Mouse (Mus musculus) neural tube, embryonic 11.5 days (tissue): ENCODE measurements at regions not wholly inside any gene's neighbourhood (a gene's known extent, or its start where the extent isn't known, plus 50 kb on each side); places are given as distances from the start of the nearest gene placed in this dataset. TPM values are rescaled to one million over a fixed set of nuclear protein-coding genes. Genes with fewer than 3 reads are reported as not detected.

Experiments used
- ATAC-seq: fragments of 200-750 bp; cut with Nextera tagmentation; 2 replicates; pipeline ENCODE4 v1.8.0; 2017; ENCODE audit warnings: moderate number of reproducible peaks, mild to moderate bottlenecking, moderate TSS enrichment, moderate library complexity; ENCODE audit not compliant: insufficient read depth, low FRiP score, low TSS enrichment
- DNase-seq: peaks from one replicate; pipeline ENCODE4 v3.0.0-alpha.2; 2015; ENCODE audit warnings: low spot score
- H3K27ac ChIP-seq: fragments of 300-500 bp; sonication (generic); 2 replicates; pipeline ENCODE4 v1.5.1; 2014; ENCODE audit warnings: low read depth, mild to moderate bottlenecking, low read length
- H3K27me3 ChIP-seq: fragments of 300-500 bp; sonication (generic); 2 replicates; pipeline ENCODE4 v1.6.1; 2014; ENCODE audit warnings: mild to moderate bottlenecking, low read length, mixed read lengths; ENCODE audit not compliant: control insufficient read depth, insufficient read depth
- H3K36me3 ChIP-seq: fragments of 300-500 bp; sonication (generic); 2 replicates; pipeline ENCODE4 v1.6.1; 2014; ENCODE audit warnings: mild to moderate bottlenecking, low read length, moderate library complexity, mixed read lengths; ENCODE audit not compliant: control insufficient read depth, insufficient read depth
- H3K4me1 ChIP-seq: fragments of 300-500 bp; sonication (generic); 2 replicates; pipeline ENCODE4 v1.6.1; 2014; ENCODE audit warnings: low read length, mixed read lengths; ENCODE audit not compliant: control insufficient read depth, insufficient read depth
- H3K4me2 ChIP-seq: fragments of 300-500 bp; sonication (generic); 2 replicates; pipeline ENCODE4 v1.6.1; 2014; ENCODE audit warnings: low read depth, mild to moderate bottlenecking, moderate library complexity
- H3K4me3 ChIP-seq: fragments of 300-500 bp; sonication (generic); 2 replicates; pipeline ENCODE4 v1.5.1; 2014; ENCODE audit warnings: low read depth, low read length
- H3K9ac ChIP-seq: fragments of 300-500 bp; sonication (generic); 2 replicates; pipeline ENCODE4 v1.6.1; 2014; ENCODE audit warnings: mild to moderate bottlenecking, low read length
- H3K9me3 ChIP-seq: fragments of 300-500 bp; sonication (generic); 2 replicates; pipeline ENCODE4 v1.6.1; 2016; ENCODE audit warnings: low read length; ENCODE audit not compliant: control insufficient read depth
- WGBS: fragments of 180-500 bp; shearing (Covaris S2); extraction: QIAGEN DNeasy Blood & Tissue Kit; methylation state at CpG from one replicate; pipeline ENCODE4 v1.1.7; 2014; 5-methylcytosine and 5-hydroxymethylcytosine counted together
- microRNA-seq: library from miRNA; unstranded; fragments of <30 nt; microRNA quantifications from one replicate; pipeline ENCODE4, GENCODE M21; 2016

DNA sequence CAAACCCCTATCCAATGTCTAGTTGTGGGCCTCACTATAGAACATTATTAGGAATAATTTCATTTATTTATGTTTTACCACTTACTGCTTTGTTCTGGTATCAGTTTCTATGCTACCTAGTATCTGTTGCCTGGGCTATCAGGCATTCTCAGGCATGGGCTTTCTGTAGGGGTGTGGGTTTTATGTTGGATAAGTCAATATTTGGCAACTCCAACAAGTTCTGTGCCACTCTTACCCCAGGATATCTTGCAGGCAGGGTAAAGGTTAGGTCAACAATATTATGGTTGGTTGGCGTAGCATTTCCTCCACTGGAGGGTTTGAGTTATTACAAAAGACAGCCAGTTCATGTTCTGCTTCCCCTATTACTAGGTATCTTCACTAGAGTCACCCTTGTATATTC lies 65.8 kb downstream of the Smim10l1 start:
- WGBS, result 68% methylated on average over 1 of the region's 1 CpGs
- no peaks in the 10 kb centered on the region for H3K4me1 ChIP-seq

GRCm38 (mm10) chr6:133171286-133171685 lies 66.6 kb downstream of the Smim10l1 start:
- WGBS, result 65% methylated on average over 2 of the region's 2 CpGs
- DNase-seq, result no peak
- H3K9ac ChIP-seq, result no peak overlapping the region
- no peaks in the 10 kb centered on the region for H3K36me3 ChIP-seq
- no peaks in the 10 kb centered on the region for H3K9me3 ChIP-seq
- H3K4me2 ChIP-seq, result no peak overlapping the region
- no peak overlapping the region for H3K27ac ChIP-seq
- no peak overlapping the region for H3K4me3 ChIP-seq
- H3K27me3 ChIP-seq, result no peaks in the 10 kb centered on the region
- ATAC-seq, result no peak
- no peaks in the 10 kb centered on the region for H3K4me1 ChIP-seq

More for the DNA sequence above, 65.8 kb downstream of the Smim10l1 start:
- Histone ChIP-seq H3K9me3 (no peaks in the 10 kb centered on the region), H3K4me3 (no peak overlapping the region), H3K36me3 (no peaks in the 10 kb centered on the region), H3K4me2 (no peak overlapping the region), H3K27ac (no peak overlapping the region), H3K27me3 (no peaks in the 10 kb centered on the region), H3K9ac (no peak overlapping the region)
- DNase-seq (no peak), ATAC-seq (no peak)

- Histone ChIP-seq H3K9ac (no peak overlapping the region), H3K27ac (no peak overlapping the region), H3K36me3 (no peaks in the 10 kb centered on the region), H3K27me3 (no peaks in the 10 kb centered on the region), H3K9me3 (no peaks in the 10 kb centered on the region), H3K4me2 (no peak overlapping the region), H3K4me3 (no peak overlapping the region), H3K4me1 (no peaks in the 10 kb centered on the region)
- 8% methylated on average over 3 of the region's 3 CpGs for WGBS
- ATAC-seq (peak; percentile 63; the same call in 1 of the 2 replicates), DNase-seq (peak; percentile 30)
Observed at GRCm38 (mm10) chr6:133206173-133206572, 85.8 kb upstream of the 5530400C23Rik start.

Small RNA genes in the stretch of these regions (microRNA-seq; reads per million reads assigned to microRNA genes)
- not detected for gene Gm23403
- gene Gm25019, result not detected
